Mouse (Mus musculus): ENCODE data around the gene Fat2.
A peak's percentile ranks its signal among the peaks of the same experiment; 100 is the strongest.

Fat2 gene

DNA sequence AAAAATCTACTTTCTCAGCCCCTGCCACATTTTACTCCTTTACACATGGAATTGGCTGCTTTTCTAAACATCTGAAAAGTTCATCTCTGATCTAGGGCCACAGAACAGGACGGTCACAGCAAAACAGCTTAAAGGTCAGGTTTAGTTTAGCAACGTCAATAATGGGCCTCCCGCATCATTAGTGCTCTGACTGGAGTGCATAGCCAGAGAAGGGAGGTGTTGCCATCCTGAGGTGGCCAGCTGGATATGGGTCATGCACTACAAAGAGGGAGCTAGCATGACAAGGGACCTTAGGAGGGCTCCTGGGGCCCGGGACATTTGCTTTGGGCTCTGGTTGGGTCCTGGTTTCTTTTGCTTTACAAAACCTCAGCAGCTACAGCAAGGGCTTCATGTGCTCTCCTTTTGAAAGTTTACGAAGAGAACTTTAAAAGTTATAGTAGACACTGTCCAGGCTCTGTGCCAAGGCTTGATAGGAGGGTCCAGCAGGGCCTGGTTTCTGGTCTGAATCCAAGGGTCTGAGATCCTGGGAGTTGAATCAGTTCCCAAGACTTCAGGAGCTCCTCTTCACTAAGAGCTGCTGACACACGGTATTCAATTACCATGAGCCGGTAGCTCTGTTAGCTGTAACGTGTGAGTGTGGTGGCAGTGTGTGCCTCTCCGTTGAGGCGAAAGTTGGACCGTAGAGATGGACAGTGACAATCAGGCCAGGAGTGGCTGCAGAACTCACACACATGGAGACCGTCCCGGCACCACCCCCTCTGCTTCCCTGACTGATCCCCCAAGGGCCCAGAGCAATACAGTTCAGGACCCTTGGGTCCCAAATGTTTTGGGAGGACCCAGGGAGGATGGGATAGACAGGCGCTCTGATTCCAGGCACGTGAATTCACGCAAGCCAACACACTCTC lies 6.2 kb downstream of the Fat2 start:
- no peak for DNase-seq (ENCODE audit: low spot score)

DNA sequence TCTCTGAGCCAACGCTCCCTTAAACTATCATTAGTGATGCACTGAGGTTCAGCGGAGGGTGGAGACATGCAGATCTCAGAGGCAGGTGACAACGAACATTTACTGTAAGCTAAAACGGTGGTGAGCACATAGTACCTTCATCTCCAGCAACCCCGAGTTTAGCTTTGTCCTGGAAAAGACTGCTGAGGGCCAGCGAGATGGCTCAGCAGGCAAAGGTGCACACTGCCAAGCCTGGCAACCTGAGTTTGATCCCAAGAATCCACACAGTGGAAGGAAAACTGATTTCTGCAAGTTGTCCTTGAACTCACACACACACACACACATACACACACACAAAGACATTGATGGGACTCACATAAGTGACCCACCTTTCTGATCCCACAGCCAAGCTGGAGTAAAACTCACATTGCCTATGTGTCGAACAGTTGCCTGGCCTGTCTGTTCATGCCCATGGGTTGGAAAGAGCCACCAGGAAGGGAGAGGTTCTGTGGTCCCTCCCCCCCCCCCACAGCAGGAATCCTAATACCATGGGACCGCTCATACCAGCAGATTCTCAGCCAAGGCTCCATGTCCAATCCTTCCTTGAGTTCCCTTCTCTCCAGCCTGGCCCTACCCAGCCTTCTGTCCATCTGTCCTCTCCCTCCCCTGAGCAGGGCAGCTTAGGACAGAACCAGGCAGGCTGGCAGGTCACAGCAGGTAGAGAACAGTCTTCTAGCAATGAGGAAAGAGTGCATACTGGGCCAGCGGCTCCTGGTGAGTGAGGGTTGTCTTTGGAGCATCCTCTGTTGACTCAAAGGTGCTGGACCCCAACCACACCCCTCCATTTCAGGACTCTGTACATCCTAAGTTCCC lies 8.6 kb downstream of the Fat2 start:
- no peak for DNase-seq (ENCODE audit: low spot score)

DNA sequence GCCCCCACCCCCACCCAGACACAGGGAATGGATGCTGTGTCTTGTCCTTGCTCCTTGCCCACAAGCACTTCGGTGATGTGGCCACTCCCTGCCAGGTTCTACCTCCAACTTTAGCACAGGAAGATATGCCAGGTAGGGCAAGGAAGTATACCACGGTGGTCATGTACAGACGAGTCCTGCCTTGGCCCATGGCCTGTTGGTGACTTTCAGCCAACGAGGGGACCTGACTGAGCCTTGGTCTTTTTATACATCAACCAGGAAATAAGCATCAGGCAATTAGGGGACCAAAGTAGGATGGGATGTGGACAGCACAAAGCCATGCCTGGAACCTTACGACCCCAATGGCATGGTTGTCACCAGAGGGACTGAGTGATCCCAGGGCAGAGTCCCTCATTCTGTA lies 9.3 kb downstream of the Fat2 start:
- DNase-seq (ENCODE audit: low spot score) = no peak

DNA sequence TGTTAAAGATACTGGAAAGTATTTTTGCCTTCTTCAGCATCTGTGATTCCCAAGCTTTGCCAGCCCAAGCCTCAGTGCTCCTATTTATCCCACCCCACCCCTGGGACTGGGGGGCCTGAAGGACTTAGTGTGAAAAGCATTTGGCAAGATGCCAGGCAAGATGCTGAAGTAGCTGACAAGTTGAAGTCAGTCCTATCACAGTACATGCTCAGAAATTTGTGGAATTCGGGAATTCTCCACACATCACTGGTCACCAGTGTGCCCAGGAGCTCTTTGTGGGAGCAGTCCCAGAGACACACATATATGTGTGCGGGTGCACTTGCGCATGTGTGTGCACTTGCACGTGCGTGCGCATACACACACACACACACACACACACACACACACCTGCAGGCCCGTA lies 10.2 kb downstream of the Fat2 start:
- DNase-seq (ENCODE audit: low spot score) = no peak

DNA sequence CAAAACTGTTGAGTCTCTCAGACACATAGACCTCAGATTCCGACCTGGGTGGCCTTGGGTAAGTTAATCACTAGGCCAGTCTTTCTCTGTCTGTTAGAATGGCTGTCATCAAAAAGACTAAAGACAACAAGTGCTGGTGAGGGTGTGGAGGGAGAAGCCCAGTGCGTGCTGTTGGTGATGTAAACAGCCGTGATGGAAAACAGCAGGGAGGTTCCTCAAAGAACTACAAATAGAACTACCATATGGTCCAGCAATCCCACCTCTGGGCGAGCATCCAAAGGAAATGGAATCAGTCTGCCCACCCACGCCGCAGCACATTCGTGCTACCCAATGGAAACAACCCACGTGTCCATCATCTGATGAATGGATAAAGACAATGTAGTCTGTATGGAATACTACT lies 12.5 kb downstream of the Fat2 start:
- peak; percentile 75 for DNase-seq (ENCODE audit: low spot score)

DNA sequence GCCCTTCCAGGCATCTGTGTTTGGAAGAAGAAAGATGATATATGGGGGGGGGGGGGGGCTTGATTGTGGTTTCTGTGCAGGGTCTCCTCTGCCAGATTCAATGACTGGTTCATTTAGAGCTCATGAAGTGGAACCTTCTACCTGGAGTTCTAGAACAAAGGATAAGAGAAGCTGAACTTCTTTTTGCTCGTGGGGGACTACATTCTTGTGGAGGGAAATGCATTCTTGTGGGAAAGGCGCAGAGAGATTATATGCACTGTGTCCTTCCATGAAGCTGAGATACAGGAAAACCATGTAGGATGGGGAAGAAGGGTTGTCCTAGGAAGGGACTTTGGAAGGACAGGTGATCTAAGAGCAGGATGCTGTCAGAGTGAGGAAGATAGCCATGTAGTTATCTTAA lies 15.4 kb downstream of the Fat2 start:
- no peak for DNase-seq (ENCODE audit: low spot score)

DNA sequence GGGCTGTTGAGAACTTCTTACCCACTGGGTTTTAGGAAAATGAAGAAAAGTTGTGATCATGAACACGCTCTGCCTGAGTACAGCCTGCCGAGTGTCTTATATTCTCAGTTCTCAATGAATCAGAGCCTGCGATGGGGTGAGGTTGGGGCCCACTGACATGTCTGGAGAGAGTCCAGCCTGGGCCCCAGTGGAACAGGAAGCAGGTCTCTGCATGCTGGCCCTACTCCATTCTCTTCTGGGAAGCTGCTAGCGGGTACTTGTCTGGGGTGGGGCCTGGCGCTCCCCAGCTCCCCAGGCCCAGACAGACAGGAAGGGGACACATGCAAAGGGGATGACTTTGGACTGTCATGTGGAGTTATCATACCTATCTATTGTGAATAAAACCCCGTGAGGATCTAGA lies 20.4 kb downstream of the Fat2 start:
- DNase-seq (ENCODE audit: low spot score) = no peak

DNA sequence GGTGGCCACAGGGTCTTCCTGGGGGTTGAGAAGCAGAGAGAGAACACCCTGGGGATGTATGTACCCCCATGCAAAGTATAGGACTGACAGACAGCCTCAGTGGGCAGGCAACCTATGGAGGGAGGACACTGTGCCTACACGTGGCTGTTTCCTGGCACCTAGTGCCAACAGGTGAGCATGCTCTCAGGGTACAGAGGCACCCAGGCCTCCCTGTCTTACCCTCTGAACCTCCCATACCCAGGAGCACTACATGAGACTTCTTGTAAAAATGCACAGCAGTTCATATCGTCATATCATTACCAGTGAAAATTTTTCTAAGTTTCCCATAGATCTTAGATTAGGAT lies 21.7 kb downstream of the Fat2 start:
- no peak for DNase-seq (ENCODE audit: low spot score)

DNA sequence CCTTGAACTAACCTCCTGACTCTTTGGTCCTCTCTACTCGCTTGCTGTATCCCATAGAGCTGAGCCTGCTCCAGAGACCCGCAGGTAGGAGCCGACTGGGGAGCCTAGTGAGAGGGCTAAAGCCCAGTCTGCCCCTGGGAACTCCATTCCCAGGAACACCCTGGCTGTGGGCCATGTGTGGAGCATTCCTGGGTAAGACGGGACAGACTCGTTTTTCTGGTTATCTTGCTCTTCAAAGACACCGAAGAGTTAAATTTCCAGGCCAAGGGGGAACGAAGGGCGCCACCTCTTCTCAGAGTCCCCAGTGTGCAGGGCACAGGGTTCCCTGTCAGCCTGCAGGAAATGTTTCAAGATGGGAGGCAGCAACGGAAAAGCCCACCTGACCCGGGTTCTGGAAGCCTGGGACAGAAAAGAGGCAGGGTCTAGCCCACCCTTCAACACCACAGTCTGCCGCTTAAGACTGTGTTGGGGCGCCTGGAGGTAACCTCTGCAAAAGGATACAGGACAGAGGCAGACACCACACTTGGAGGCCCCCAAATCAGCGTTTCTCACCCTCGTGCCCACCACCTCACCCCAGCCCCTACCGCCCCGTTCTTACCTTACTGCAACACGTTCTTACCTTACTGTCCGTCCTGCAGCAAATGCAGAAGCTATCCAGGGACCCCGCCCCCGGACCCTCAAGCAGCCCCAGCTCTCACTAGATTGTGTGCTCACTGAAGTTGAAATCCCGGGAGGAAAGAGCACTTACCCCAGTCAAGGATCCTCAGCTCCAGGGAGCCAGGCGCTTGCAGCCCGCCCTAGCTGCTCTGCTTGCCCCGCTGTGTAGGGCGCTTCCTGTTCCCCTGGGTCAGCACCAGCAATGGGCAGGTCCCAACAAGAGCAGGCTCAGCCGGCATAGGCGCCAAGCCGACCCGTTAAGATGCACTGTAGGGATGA lies 22.3 kb downstream of the Fat2 start:
- DNase-seq (ENCODE audit: low spot score) = no peak

DNA sequence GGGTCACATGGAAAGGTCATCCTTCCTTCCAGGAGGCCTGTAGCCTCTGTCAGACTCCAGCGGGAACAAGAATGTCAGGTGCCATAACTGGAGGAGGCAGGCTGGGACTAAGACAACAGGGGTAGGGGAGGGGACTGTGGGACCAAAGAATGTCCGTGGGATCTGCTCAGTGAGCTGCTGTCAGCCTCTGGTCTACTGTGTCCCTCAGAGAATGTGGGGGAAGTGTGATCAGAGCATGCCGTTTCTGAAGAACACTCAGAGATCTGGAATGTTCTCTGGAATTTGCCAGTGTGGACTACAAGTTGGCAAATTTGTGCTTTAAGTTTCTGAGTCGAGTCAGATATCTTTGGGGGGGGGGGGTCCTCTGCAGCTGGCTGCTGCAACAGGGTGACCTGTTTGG lies 34.0 kb downstream of the Fat2 start:
- DNase-seq (ENCODE audit: low spot score) = no peak

DNA sequence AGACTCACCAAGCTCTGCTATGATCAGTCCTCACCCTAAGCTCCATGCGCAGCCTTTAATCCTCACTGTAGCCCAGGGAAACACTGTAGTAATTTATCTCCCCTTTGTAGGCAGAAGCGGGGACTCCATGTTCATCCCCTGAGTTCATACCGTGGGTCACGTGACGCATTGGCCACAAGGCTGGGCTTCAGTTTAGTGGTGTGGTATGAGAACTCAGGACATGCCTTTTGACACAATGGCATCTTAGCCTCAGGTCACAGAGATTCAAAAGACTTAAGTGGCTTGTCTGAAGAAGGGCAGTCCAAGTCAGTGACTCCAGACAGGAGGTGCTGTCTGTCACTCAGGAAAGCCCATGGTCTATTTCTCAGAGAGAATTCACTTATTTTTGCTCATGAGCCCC lies 43.2 kb downstream of the Fat2 start:
- DNase-seq (ENCODE audit: low spot score) = no peak

DNA sequence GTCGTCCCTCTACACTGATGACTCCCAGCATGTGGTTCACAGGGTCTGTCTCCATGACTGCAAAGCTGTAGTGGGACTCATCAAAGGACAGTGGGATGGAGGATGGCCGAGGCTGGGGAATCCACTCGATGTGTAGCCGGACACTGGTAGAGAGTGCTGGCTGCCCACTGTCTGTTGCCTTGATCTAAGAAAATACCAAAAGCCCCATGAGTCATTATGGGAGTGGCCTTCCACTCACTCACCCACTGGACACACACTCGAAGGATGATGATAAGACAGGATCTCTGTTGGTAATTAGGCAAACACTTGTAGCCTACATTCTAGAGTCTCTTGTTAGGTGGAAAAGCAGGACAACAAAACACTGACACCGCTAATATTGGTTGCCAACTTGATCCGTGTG lies 44.5 kb downstream of the Fat2 start:
- DNase-seq (ENCODE audit: low spot score) = no peak

DNA sequence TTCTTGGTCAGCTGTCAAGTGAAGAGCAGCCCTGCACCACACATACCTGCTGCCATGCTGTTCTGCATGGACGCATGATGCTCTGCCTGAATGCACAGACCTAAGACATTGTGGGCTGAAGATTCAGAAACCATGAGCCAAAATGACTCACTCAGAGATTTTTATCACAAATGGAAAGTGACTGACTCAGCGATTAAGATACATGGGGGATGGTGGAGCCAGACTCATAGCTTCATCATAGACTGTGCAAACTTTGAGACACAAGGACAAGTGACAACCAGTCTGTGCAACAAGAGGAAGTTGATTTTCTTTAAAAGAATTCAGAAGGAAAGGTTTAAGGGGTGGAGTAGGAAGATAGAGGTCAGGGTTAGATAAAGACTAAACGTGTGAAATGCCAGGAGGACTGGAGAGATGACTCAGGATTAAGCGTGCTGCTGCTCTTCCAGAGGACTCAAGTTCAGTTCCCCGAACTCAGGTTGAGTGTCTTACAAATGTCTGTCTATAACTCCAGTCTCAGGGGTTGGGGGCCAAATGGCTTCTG lies 46.4 kb downstream of the Fat2 start:
- DNase-seq (ENCODE audit: low spot score) = no peak

DNA sequence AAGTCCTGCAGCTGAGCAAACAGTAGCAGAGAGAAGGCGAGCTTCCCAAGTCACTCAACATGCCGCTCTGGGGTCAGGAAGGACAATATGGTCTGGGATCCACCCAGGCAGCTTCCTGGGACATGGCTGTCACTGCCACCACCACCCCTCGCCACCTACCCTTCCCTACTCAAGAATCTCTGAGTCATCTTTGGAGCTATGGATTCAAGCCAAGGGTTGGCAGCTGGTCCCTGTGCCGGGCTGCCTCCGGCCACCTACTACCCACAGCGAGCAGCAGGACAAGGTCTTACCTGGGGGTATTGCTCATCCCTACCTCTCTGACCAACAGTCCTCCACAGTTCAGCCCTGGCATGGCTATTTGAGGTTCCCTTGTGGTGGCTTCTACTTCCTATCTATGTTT lies 61.6 kb downstream of the Fat2 start:
- DNase-seq (ENCODE audit: low spot score) = no peak

DNA sequence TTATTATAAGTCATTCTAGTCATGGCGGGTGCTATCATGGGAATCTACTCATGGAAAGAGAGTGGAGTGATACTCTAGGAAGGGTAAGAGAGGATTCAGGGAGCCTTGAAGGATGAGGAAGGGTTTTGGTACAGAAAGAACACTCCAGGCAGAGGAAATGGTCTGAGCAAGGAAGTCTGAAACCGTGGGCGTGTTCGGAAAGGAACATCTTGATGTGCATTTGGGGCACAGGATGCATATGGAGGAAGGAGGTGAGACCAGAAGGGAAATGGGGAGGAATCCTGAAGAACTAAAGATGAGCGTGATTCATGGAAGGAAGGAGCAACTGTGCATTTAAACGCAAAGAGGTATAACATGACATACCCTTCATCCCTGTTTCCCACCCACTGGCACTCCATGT lies 67.8 kb downstream of the Fat2 start:
- no peak for DNase-seq (ENCODE audit: low spot score)

DNA sequence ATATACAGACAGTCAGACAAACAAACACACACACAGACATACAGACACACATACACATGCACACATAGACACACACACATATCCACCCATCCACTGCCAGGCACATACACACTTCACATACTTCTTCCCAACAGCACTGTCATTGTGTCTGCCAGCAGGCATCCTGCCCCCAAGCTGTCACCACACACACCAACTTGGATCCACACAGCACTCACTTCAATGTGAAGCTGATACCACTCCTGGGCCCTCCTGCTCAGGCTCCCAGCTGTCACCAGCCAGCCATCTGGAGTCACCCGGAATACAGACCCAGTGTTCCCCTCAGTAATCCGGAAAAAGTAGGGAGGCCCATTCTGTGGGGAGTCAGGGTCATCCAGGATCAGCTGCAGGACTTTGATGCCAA lies 70.7 kb downstream of the Fat2 start:
- peak; percentile 22 for DNase-seq (ENCODE audit: low spot score)

DNA sequence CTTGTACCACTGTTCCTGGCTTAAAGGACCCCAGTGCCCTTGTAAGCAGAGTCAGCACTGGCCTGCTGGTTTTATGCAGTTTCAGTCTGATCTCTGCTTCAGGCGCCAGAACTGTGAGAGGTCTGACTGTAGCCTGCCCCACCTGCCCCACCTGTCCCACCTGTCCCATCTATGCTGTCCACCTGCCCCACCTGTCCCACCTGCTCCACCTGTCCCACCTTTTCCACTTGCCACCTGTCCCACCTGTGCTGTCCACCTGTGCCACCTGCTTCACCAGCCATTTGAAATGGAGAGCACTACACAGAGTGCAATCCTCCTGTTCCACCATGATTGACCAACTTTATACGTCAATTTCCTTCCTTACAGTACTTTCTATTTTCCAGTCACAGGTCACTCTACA lies 72.0 kb downstream of the Fat2 start:
- DNase-seq (ENCODE audit: low spot score) = no peak

DNA sequence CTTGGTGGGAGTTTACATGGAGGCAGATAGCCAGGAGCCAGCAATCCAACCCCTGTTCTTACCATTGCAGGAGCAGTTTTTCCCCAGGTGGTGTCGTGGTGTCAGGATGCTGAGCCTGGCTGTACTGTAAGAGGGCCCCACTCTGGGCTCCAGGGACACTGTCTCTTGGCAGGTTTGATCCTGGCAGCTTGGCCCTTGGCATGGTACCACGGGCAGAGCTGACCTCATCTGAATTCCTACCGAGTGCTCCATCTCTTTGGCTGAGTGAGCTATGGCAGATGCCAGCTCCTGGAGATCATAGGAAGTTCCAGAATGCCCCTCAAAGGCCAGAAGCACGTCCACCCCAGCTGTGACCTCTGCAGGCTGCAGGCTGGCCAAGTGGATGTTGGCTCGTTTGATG lies 74.4 kb downstream of the Fat2 start:
- DNase-seq (ENCODE audit: low spot score) = peak; percentile 8

DNA sequence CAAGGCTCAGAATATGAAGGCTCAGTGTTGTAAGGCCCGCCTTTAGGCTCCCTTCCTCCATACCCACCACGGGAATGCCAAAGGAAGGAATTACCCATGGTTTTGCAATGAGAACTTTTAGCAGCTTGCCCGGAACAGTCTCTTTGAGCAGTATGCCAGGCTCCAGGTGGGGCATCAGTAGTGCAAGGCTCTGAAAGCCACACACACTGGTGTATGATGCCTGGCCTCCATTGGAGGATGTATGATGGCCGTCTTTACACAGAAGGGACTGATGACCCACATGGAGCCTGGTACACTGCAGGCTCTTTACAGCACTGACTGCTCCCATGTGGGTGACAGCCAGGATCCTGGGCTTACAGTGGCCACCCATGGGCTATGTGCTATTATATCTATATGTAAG lies 75.3 kb downstream of the Fat2 start:
- no peak for DNase-seq (ENCODE audit: low spot score)

DNA sequence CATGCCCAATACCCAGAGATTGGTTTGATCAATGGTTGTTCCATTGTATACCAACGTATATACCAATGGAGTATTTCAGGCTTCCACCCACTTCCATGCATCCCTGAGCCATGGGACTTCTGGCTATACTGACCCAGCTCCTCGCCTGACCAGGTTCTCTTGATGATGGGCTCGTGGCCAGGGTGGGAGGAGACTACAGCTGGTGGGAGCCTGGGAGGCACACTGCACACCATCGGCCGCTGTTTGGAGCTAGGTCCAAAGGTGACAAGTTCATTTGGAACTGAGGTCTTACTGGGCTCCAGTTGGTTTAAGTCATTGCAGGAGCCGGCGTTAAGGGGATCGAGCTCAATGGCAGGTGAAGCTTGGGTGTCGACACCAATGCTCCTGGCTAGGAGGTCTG lies 83.0 kb downstream of the Fat2 start:
- DNase-seq (ENCODE audit: low spot score) = no peak

DNA sequence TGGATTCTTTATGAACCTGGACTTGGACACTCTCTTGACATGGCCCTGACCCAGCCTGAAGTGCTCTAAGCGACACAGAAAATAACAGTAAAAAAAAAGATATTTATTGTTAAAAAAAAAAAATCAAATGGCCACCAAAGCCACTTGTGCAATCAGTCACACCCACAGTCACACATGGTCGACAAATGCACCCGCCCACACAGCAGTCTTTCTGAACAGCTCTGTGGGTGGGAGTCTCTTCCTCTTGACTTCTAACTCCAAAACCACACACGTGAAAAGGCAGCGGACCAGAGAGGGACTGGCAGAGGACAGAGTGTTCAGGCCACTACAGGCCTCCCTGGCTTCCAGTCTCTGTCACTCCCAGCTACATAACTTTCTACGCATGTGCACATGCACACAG lies 85.8 kb downstream of the Fat2 start:
- peak; percentile 67 for DNase-seq (ENCODE audit: low spot score)

DNA sequence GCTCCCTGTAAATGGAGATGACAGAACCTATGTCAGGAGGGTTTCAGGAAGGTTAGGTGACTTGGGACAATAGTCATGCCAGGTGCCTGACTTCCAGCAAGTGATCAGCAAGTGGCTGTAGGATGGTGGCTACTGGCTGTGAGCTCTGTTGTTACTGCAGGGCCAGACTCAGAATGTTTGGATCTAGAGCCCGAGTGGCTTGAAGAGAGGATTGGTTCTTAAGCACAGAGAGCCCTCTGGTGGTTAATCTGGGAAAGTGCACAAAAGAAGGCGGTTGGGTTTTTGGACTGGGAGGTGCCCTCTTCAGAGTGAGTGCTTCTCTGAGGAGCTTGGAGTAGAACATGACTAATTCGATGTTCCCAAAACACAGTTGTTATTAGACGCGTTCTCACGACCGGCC lies 95.8 kb downstream of the Fat2 start:
- peak; percentile 85 for DNase-seq (ENCODE audit: low spot score)
